Mouse (Mus musculus) frontal cortex, postnatal 36 days (tissue): Measurements from ENCODE around the gene Tnfrsf13c.
"Not testable (repeated sequence)": the region's sequence is repeated elsewhere in the genome, so short reads cannot be mapped to it uniquely, and the experiment has no call there.

Experiments
- DNase-seq, 2 experiments: peaks; one replicate each; pipeline ENCODE4 v3.0.0; 2022; ENCODE audit warnings: low spot score in 2 of 2

Gene Tnfrsf13c

GRCm38 (mm10) chr15:82223657-82224601 lies at the start of gene Tnfrsf13c:
Gene Tnfrsf13c, minus strand, starts transcription at chr15:82224369.
- DNase-seq, result no peak

- no peak for DNase-seq
Observed at GRCm38 (mm10) chr15:82272295-82272694, 48.1 kb upstream of the Tnfrsf13c start.

GRCm38 (mm10) chr15:82271201-82271600 lies 47.0 kb upstream of the Tnfrsf13c start:
- peak; percentile 69 to 71 for DNase-seq

- DNase-seq, result no peak
Observed at GRCm38 (mm10) chr15:82268783-82269182, 44.6 kb upstream of the Tnfrsf13c start.

- peak in 1 of 2 experiments; percentile 36 for DNase-seq
Observed at GRCm38 (mm10) chr15:82268185-82268584, 44.0 kb upstream of the Tnfrsf13c start.

GRCm38 (mm10) chr15:82266356-82266755 lies 42.2 kb upstream of the Tnfrsf13c start:
- peak; percentile 76 to 77 for DNase-seq

- peak in 1 of 2 experiments; percentile 79 for DNase-seq
Observed at GRCm38 (mm10) chr15:82259510-82259909, 35.3 kb upstream of the Tnfrsf13c start.

GRCm38 (mm10) chr15:82255944-82256383 lies 31.8 kb upstream of the Tnfrsf13c start:
- DNase-seq, result peak; percentile 83 to 94

- DNase-seq, result peak in 1 of 2 experiments; percentile 44
Observed at GRCm38 (mm10) chr15:82255248-82255647, 31.1 kb upstream of the Tnfrsf13c start.

- no peak for DNase-seq
Observed at GRCm38 (mm10) chr15:82252097-82252496, 27.9 kb upstream of the Tnfrsf13c start, which contains the start of gene 1500009C09Rik. Gene 1500009C09Rik, plus strand, starts transcription at chr15:82252397.

- no peak for DNase-seq
Observed at GRCm38 (mm10) chr15:82251579-82251978, 27.4 kb upstream of the Tnfrsf13c start.

- no peak for DNase-seq
Observed at GRCm38 (mm10) chr15:82247131-82247776, 23.1 kb upstream of the Tnfrsf13c start.

GRCm38 (mm10) chr15:82244805-82245161 lies 20.6 kb upstream of the Tnfrsf13c start:
- not testable (repeated sequence) for DNase-seq

- peak; percentile 92 to 94 for DNase-seq
Observed at GRCm38 (mm10) chr15:82244115-82244804, 20.1 kb upstream of the Tnfrsf13c start, which contains the start of gene Cenpm. Gene Cenpm, minus strand, starts transcription at chr15:82244748.

GRCm38 (mm10) chr15:82243742-82244114 lies 19.6 kb upstream of the Tnfrsf13c start:
- DNase-seq, result no peak

GRCm38 (mm10) chr15:82243311-82243710 lies 19.1 kb upstream of the Tnfrsf13c start:
- no peak for DNase-seq

GRCm38 (mm10) chr15:82236565-82236964 lies 12.4 kb upstream of the Tnfrsf13c start:
- DNase-seq, result peak; percentile 85 to 88

- DNase-seq, result no peak
Observed at GRCm38 (mm10) chr15:82235661-82236060, 11.5 kb upstream of the Tnfrsf13c start.

- DNase-seq, result no peak
Observed at GRCm38 (mm10) chr15:82232651-82233050, 8.5 kb upstream of the Tnfrsf13c start.

GRCm38 (mm10) chr15:82231591-82232378 lies 7.6 kb upstream of the Tnfrsf13c start:
- DNase-seq, result peak in 1 of 2 experiments; percentile 42

- no peak for DNase-seq
Observed at GRCm38 (mm10) chr15:82231100-82231499, 6.9 kb upstream of the Tnfrsf13c start.
